Mouse (Mus musculus): ENCODE measurements around the gene Tlk2.

DNA sequence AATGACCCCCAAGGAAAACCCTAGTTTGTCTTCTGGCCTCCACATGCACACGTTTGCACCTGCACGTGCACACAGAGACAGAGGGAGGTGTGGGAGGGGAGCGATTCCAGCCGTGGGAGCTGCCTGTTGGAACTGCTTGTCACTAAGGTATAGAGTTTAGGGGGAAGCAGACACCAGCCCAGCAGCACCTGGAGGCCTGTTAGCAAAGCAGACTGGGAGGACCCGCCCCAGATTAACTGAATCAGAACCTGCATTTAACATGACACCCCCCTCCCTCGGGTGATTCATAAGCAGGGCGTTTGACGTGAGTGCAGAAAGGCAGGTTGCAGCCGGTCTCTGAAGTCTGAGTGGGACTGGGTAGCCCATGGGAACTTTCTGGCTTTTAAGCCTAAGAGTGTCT, 151.4 kb downstream of the Tlk2 start:
- no peak for TF ChIP-seq USF1 (IDR thresholded peaks at IDR 0.05; ENCODE audit: low read depth)
- no peak for TF ChIP-seq CTCF (IDR thresholded peaks at IDR 0.05; ENCODE audit: control insufficient read depth, insufficient read depth, insufficient read length)
